Mouse (Mus musculus) brain, embryonic 14.5 days (tissue): ENCODE measurements around the gene Tti1.

ENCODE experiments used
- CTCF ChIP-seq: fragments of 200-500 bp; IDR thresholded peaks from 2 replicates; pipeline ENCODE4 v1.5.1; 2012; ENCODE audit warnings: inconsistent platforms, mild to moderate bottlenecking, moderate library complexity, borderline replicate concordance; ENCODE audit not compliant: insufficient read depth, insufficient read length; ENCODE audit errors: extremely low read depth
- POLR2A ChIP-seq: fragments of 200-500 bp; IDR thresholded peaks from 2 replicates; pipeline ENCODE4 v1.6.1; 2012; ENCODE audit warnings: mild to moderate bottlenecking, inconsistent platforms, borderline replicate concordance; ENCODE audit not compliant: poor library complexity, insufficient read depth, insufficient read length, severe bottlenecking; ENCODE audit errors: extremely low read depth

- no peak for TF ChIP-seq CTCF
- no peak for TF ChIP-seq POLR2A
These were observed 42.8 kb upstream of the Tti1 start for GRCm38 (mm10) chr2:158070885-158071632.
